8 mouse cellular contexts compared by ENCODE assay signal in genomic region chr16:33251194-33252051, GRCm38 (mm10). TPM values are rescaled to one million over a fixed set of nuclear protein-coding genes. Genes with fewer than 3 reads are reported as not detected.
A peak's percentile ranks its signal among the peaks of the same experiment; 100 is the strongest.
DNase-seq lines count a peak whose midpoint lies in the region; ATAC-seq and TF ChIP-seq lines count a peak whose summit lies in the region.

TSS of gene Snx4 (plus strand) at chr16:33251442.

- peaks cover 17% of the 10 kb centered on the region; the same call in 1 of the 2 replicates for H3K36me3 ChIP-seq in heart, embryonic 10.5 days
- peaks cover 16% of the 10 kb centered on the region; the same call in 1 of the 2 replicates for H3K36me3 ChIP-seq in kidney, embryonic 15.5 days

- peak within 1 kb of the TSS; percentile 96 for H3K9ac ChIP-seq in kidney, embryonic 15.5 days

- no peaks in the 10 kb centered on the region for H3K27me3 ChIP-seq in heart, embryonic 10.5 days (ENCODE audit: insufficient read depth, poor library complexity, severe bottlenecking)
- H3K27me3 ChIP-seq in kidney, embryonic 15.5 days, result no peaks in the 10 kb centered on the region

- peak within 1 kb of the TSS; percentile 95 for H3K4me3 ChIP-seq in bone marrow macrophage, adult 2 months (ENCODE audit: insufficient read depth, low read length)
- peak within 1 kb of the TSS; percentile 98 for H3K4me3 ChIP-seq in embryonic fibroblast, embryonic 13.5 days (ENCODE audit: insufficient read depth, low read length)
- peak within 1 kb of the TSS; percentile 96 for H3K4me3 ChIP-seq in heart, embryonic 10.5 days
- H3K4me3 ChIP-seq in kidney, embryonic 15.5 days (replicated peaks), result peak within 1 kb of the TSS; percentile 100

- peak within 1 kb of the TSS; percentile 56 for H3K27ac ChIP-seq in bone marrow macrophage, adult 2 months (ENCODE audit: insufficient read depth, low read depth, low read length)
- H3K27ac ChIP-seq in embryonic fibroblast, embryonic 13.5 days (ENCODE audit: insufficient read depth, low read length), result peak within 1 kb of the TSS; percentile 66
- H3K27ac ChIP-seq in heart, embryonic 10.5 days, result peak within 1 kb of the TSS; percentile 97
- peak within 1 kb of the TSS; percentile 91 for H3K27ac ChIP-seq in kidney, embryonic 15.5 days

- peak within 1 kb of the TSS; percentile 73 for H3K4me2 ChIP-seq in kidney, embryonic 15.5 days

- ATAC-seq in kidney, embryonic 15.5 days (replicated peaks; ENCODE audit: low FRiP score), result peak; percentile 93
- ATAC-seq in monocyte, adult 5-6 weeks (replicated peaks; ENCODE audit: insufficient number of reproducible peaks, low FRiP score, low TSS enrichment, poor library complexity, severe bottlenecking), result peak; percentile 91

- H3K4me1 ChIP-seq in bone marrow macrophage, adult 2 months (ENCODE audit: control insufficient read depth, insufficient read depth, low read length), result peaks cover 17% of the 10 kb centered on the region
- H3K4me1 ChIP-seq in embryonic fibroblast, embryonic 13.5 days (ENCODE audit: control insufficient read depth, insufficient read depth, low read length), result no peaks in the 10 kb centered on the region
- peaks cover 23% of the 10 kb centered on the region for H3K4me1 ChIP-seq in heart, embryonic 10.5 days
- peaks cover 22% of the 10 kb centered on the region for H3K4me1 ChIP-seq in kidney, embryonic 15.5 days

- under 1% methylated on average over 72 of the region's 72 CpGs for WGBS in heart, embryonic 10.5 days
- WGBS in kidney, embryonic 15.5 days, result under 1% methylated on average over 72 of the region's 72 CpGs

- TF ChIP-seq CTCF in bone marrow macrophage, adult 2 months (IDR thresholded peaks at IDR 0.05; ENCODE audit: low read depth, low read length), result no peak
- no peak for TF ChIP-seq CTCF in embryonic fibroblast, embryonic 13.5 days (IDR thresholded peaks at IDR 0.05; ENCODE audit: borderline replicate concordance, insufficient read depth, low read length)

- no peak for TF ChIP-seq POLR2A in bone marrow macrophage, adult 2 months (IDR thresholded peaks at IDR 0.05; ENCODE audit: borderline replicate concordance, low read depth, low read length)
- peak; percentile 78 for TF ChIP-seq POLR2A in embryonic fibroblast, embryonic 13.5 days (IDR thresholded peaks at IDR 0.05; ENCODE audit: low read depth, low read length)

- no peaks in the 10 kb centered on the region for H3K9me3 ChIP-seq in heart, embryonic 10.5 days
- no peaks in the 10 kb centered on the region for H3K9me3 ChIP-seq in kidney, embryonic 15.5 days (replicated peaks)

- DNase-seq in A20 (ENCODE audit: low read depth, low spot score) (peak; percentile 94), liver (peak; percentile 94)
- DNase-seq in heart, embryonic 10.5 days (ENCODE audit: low spot score), result peak; percentile 96
- peak; percentile 92 to 97 for DNase-seq in spleen, postnatal 4 days (ENCODE audit: low spot score in 2 of 2)

RNA-seq across cellular contexts. Expression of gene Snx4, which starts in this region (rescaled TPM):
- 63.4 and 65.9 TPM in 2 replicates for polyA plus RNA-seq in bone marrow macrophage, adult 2 months (2012; ENCODE audit: insufficient read depth, insufficient read length, missing spikeins)
- 105 and 107 TPM in 2 replicates for polyA plus RNA-seq in embryonic fibroblast, embryonic 13.5 days (2011; ENCODE audit: insufficient read length, low read depth, missing spikeins)
- polyA plus RNA-seq in heart, embryonic 10.5 days (2016; fragmentation: Nextera tagmentation; extraction: Ambion mirVana), result 83.2 and 84.9 TPM in 2 replicates
- polyA plus RNA-seq in kidney, embryonic 15.5 days (2015; fragmentation: Nextera tagmentation; extraction: Ambion mirVana), result 82.0 and 82.8 TPM in 2 replicates
- total RNA-seq in monocyte, adult 5-6 weeks (2017), result 87.8 to 97.4 TPM (median 89.4 TPM) in 3 replicates

Comparison
In these comparisons a context has a peak if more than half of its experiments do, and no peak if none do; other contexts are left out.
1. Peak in every context shown above with its lines: DNase-seq, ATAC-seq, H3K4me3 ChIP-seq and H3K27ac ChIP-seq.